Mouse (Mus musculus) forebrain, embryonic 12.5 days (tissue): ENCODE results near the gene Ank2. TPM values are rescaled to one million over a fixed set of nuclear protein-coding genes. Genes with fewer than 3 reads are reported as not detected.

ENCODE experiments used
- ATAC-seq: fragments of 200-750 bp; cut with Nextera tagmentation; 2 replicates; pipeline ENCODE4 v1.8.0; 2017; ENCODE audit warnings: moderate TSS enrichment; ENCODE audit not compliant: low FRiP score
- H3K27ac ChIP-seq: fragments of 300-500 bp; sonication (generic); 2 replicates; pipeline ENCODE4 v1.5.1; 2016; ENCODE audit warnings: mild to moderate bottlenecking
- H3K27me3 ChIP-seq: fragments of 300-500 bp; sonication (generic); 2 replicates; pipeline ENCODE4 v1.6.1; 2016; ENCODE audit warnings: mild to moderate bottlenecking
- H3K36me3 ChIP-seq: fragments of 300-500 bp; sonication (generic); replicated peaks from 2 replicates; pipeline ENCODE4 v1.6.1; 2016; ENCODE audit warnings: mild to moderate bottlenecking
- H3K4me1 ChIP-seq: fragments of 300-500 bp; sonication (generic); 2 replicates; pipeline ENCODE4 v1.6.1; 2016
- H3K4me2 ChIP-seq: fragments of 300-500 bp; sonication (generic); 2 replicates; pipeline ENCODE4 v1.6.1; 2016; ENCODE audit warnings: mild to moderate bottlenecking, moderate library complexity
- H3K4me3 ChIP-seq: fragments of 300-500 bp; sonication (generic); replicated peaks from 2 replicates; pipeline ENCODE4 v1.5.1; 2016; ENCODE audit warnings: mild to moderate bottlenecking
- H3K9ac ChIP-seq: fragments of 300-500 bp; sonication (generic); 2 replicates; pipeline ENCODE4 v1.6.1; 2016; ENCODE audit warnings: mild to moderate bottlenecking
- H3K9me3 ChIP-seq: fragments of 300-500 bp; sonication (generic); 2 replicates; pipeline ENCODE4 v1.6.1; 2016
- WGBS: fragments of 180-500 bp; shearing (Covaris S2); methylation state at CpG from one replicate; pipeline ENCODE4 v1.1.7; 2016; 5-methylcytosine and 5-hydroxymethylcytosine counted together
- polyA plus RNA-seq: library from polyadenylated mRNA; unstranded; fragments of >200 nt; fragmentation: Nextera tagmentation; extraction: Ambion mirVana; gene quantifications from 2 replicates; pipeline ENCODE4 v1.2.1, GENCODE M21; 2016

Ank2 gene
- polyA plus RNA-seq, 1 experiment from 2014 or later, result 121 TPM

GRCm38 (mm10) chr3:126989936-126990335 is 509.2 kb downstream of the Ank2 start:
- peaks cover 14% of the 10 kb centered on the region for H3K4me1 ChIP-seq
- H3K27me3 ChIP-seq, result no peaks in the 10 kb centered on the region
- peaks cover 6% of the 10 kb centered on the region; the same call in 1 of the 2 replicates for H3K36me3 ChIP-seq
- H3K4me3 ChIP-seq, result no peak overlapping the region
- no peak for ATAC-seq
- H3K4me2 ChIP-seq, result no peak overlapping the region
- no peak overlapping the region for H3K9ac ChIP-seq
- 78% methylated on average over 3 of the region's 3 CpGs for WGBS
- H3K9me3 ChIP-seq, result no peaks in the 10 kb centered on the region
- H3K27ac ChIP-seq, result no peak overlapping the region

GRCm38 (mm10) chr3:126986687-126987086 is 512.5 kb downstream of the Ank2 start:
- 93% methylated on average over 3 of the region's 3 CpGs for WGBS
- H3K9me3 ChIP-seq, result no peaks in the 10 kb centered on the region
- no peak overlapping the region for H3K27ac ChIP-seq
- no peak for ATAC-seq
- no peak overlapping the region for H3K9ac ChIP-seq
- H3K36me3 ChIP-seq, result peaks cover 8% of the 10 kb centered on the region; the same call in 1 of the 2 replicates
- no peak overlapping the region for H3K4me2 ChIP-seq
- no peaks in the 10 kb centered on the region for H3K27me3 ChIP-seq
- H3K4me3 ChIP-seq, result no peak overlapping the region
- no peaks in the 10 kb centered on the region for H3K4me1 ChIP-seq

DNA sequence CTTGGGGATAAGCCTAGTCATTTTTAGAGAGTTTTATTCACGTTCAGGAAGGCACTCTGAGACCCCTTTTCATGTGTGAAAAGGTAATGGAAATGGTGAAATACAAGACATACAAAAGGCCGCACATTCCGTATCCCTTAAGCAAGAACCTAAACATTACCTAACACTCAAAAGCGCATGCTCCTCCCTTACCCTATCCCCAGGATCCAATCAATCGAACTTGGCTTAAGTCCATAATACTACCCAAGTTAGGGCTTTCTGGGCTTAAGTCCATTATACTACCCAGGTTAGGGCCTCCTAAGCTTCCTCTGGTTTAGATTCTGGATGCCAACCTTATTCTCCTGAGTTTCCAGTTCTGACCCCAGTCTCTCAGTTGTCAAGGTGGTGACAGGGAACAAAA is 516.3 kb downstream of the Ank2 start:
- Histone ChIP-seq H3K9ac (no peak overlapping the region), H3K4me3 (no peak overlapping the region), H3K9me3 (no peaks in the 10 kb centered on the region), H3K27me3 (no peaks in the 10 kb centered on the region), H3K36me3 (peaks cover 20% of the 10 kb centered on the region), H3K4me2 (no peak overlapping the region), H3K27ac (no peak overlapping the region), H3K4me1 (no peaks in the 10 kb centered on the region)
- ATAC-seq, result no peak
- 90% methylated on average over 5 of the region's 5 CpGs for WGBS

DNA sequence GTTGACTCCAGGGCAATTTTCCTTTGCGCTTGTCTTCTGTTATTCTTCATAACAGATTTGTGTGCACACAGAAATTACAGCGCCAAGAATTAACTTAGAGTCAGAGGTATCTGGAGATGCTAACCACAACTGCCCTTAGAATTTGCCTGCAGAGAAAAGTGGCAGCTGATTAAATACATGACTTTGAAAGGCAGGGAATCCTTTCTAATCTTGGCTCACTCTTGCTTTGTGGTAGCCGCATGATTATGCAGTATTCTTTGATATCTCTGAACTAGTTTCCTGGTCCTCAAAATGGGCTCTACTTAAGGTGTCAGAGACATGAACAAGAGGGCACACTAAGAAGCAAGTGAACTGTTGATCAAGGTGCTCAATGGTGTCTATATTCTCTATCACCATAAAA is 518.0 kb downstream of the Ank2 start:
- Histone ChIP-seq H3K4me1 (0 out of 2 replicates have a peak, but pooled peaks cover 3% of the 10 kb centered on the region), H3K9ac (no peak overlapping the region), H3K27ac (no peak overlapping the region), H3K36me3 (peaks cover 23% of the 10 kb centered on the region), H3K4me3 (no peak overlapping the region), H3K4me2 (no peak overlapping the region), H3K9me3 (no peaks in the 10 kb centered on the region), H3K27me3 (no peaks in the 10 kb centered on the region)
- no peak for ATAC-seq
- WGBS, result 92% methylated on average over 3 of the region's 3 CpGs

- no peaks in the 10 kb centered on the region for H3K9me3 ChIP-seq
- H3K4me2 ChIP-seq, result no peak overlapping the region
- H3K4me3 ChIP-seq, result no peak overlapping the region
- no peaks in the 10 kb centered on the region for H3K27me3 ChIP-seq
- no peak overlapping the region for H3K9ac ChIP-seq
- no peak; the same call in 1 of the 2 replicates for ATAC-seq
- H3K36me3 ChIP-seq, result peaks cover 29% of the 10 kb centered on the region
- 0 out of 2 replicates have a peak, but pooled peaks cover 3% of the 10 kb centered on the region for H3K4me1 ChIP-seq
- 66% methylated on average over 3 of the region's 3 CpGs for WGBS
- no peak overlapping the region for H3K27ac ChIP-seq
Observed at GRCm38 (mm10) chr3:126979635-126980034, 519.5 kb downstream of the Ank2 start.

- no peaks in the 10 kb centered on the region for H3K9me3 ChIP-seq
- 62% methylated on average over 11 of the region's 11 CpGs for WGBS
- no peak overlapping the region for H3K9ac ChIP-seq
- H3K4me2 ChIP-seq, result no peak overlapping the region
- H3K27me3 ChIP-seq, result no peaks in the 10 kb centered on the region
- H3K4me1 ChIP-seq, result 0 out of 2 replicates have a peak, but pooled peaks cover 3% of the 10 kb centered on the region
- no peak overlapping the region for H3K4me3 ChIP-seq
- H3K36me3 ChIP-seq, result peaks cover 29% of the 10 kb centered on the region
- H3K27ac ChIP-seq, result no peak overlapping the region
- peak; percentile 63; the same call in 1 of the 2 replicates for ATAC-seq
Observed at GRCm38 (mm10) chr3:126978768-126979410, 520.3 kb downstream of the Ank2 start.

GRCm38 (mm10) chr3:126977399-126977798 is 521.8 kb downstream of the Ank2 start:
- Histone ChIP-seq H3K4me2 (no peak overlapping the region), H3K4me1 (0 out of 2 replicates have a peak, but pooled peaks cover 3% of the 10 kb centered on the region), H3K27me3 (no peaks in the 10 kb centered on the region), H3K9me3 (no peaks in the 10 kb centered on the region), H3K27ac (no peak overlapping the region), H3K36me3 (peaks cover 33% of the 10 kb centered on the region), H3K9ac (no peak overlapping the region), H3K4me3 (no peak overlapping the region)
- WGBS, result 67% methylated on average over 6 of the region's 6 CpGs
- no peak for ATAC-seq

DNA sequence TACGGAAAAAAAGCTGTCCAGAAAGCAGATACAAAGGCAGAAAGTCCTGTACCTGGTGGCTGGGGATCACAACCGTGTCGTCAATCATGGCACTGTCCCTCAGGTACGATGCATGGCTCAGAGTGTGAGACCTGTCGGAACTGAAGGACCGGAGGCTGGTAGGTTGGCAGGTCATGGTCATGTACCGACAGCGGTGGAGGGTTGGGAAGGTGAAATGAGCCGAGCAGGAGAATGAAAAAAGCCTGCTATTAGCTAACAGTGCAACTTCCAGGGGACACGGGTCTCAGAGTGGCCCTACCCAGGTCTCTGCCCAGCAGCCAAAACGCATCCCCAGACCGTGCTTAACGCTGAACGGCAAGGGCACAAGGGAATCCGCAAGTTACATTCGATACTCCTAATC is 522.4 kb downstream of the Ank2 start:
- Histone ChIP-seq H3K9ac (no peak overlapping the region), H3K36me3 (peaks cover 33% of the 10 kb centered on the region), H3K4me1 (0 out of 2 replicates have a peak, but pooled peaks cover 3% of the 10 kb centered on the region), H3K9me3 (no peaks in the 10 kb centered on the region), H3K27ac (no peak overlapping the region), H3K4me3 (no peak overlapping the region), H3K4me2 (no peak overlapping the region), H3K27me3 (no peaks in the 10 kb centered on the region)
- 84% methylated on average over 16 of the region's 16 CpGs for WGBS
- ATAC-seq, result no peak

DNA sequence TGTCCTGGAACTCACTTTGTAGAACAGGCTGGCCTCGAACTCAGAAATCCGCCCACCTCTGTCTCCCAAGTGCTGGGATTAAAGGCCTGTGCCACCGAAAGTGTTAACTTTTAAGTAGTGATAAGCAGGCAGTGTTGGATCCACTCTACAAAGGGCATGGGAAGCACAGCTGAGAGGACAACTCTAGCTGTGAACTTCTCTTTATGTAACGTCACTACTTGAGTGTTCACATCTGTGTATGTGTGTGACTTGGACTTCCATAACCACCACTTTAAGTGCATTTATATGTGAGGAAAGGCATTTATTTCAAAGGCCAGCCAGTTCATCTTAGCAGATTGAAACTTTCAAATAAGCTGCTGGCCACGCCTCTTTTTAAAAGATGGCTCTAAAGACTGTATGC is 523.7 kb downstream of the Ank2 start:
- 0 out of 2 replicates have a peak, but pooled peaks cover 3% of the 10 kb centered on the region for H3K4me1 ChIP-seq
- H3K4me3 ChIP-seq, result no peak overlapping the region
- no peaks in the 10 kb centered on the region for H3K9me3 ChIP-seq
- no peaks in the 10 kb centered on the region for H3K27me3 ChIP-seq
- whole genome bisulfite sequencing, result 76% methylated on average over 5 of the region's 5 CpGs
- no peak overlapping the region for H3K4me2 ChIP-seq
- ATAC-seq, result no peak
- no peak overlapping the region for H3K27ac ChIP-seq
- peaks cover 23% of the 10 kb centered on the region for H3K36me3 ChIP-seq
- no peak overlapping the region for H3K9ac ChIP-seq

GRCm38 (mm10) chr3:126973551-126973950 is 525.6 kb downstream of the Ank2 start:
- Histone ChIP-seq H3K9ac (no peak overlapping the region), H3K9me3 (no peaks in the 10 kb centered on the region), H3K36me3 (peaks cover 19% of the 10 kb centered on the region), H3K4me1 (0 out of 2 replicates have a peak, but pooled peaks cover 3% of the 10 kb centered on the region), H3K27ac (no peak overlapping the region), H3K4me2 (no peak overlapping the region), H3K4me3 (no peak overlapping the region), H3K27me3 (no peaks in the 10 kb centered on the region)
- no peak for ATAC-seq
- WGBS, result 96% methylated on average over 2 of the region's 2 CpGs

GRCm38 (mm10) chr3:126971531-126971930 is 527.6 kb downstream of the Ank2 start:
- Histone ChIP-seq H3K4me1 (no peaks in the 10 kb centered on the region), H3K4me2 (no peak overlapping the region), H3K27me3 (no peaks in the 10 kb centered on the region), H3K4me3 (no peak overlapping the region), H3K27ac (no peak overlapping the region), H3K36me3 (peaks cover 16% of the 10 kb centered on the region), H3K9me3 (no peaks in the 10 kb centered on the region), H3K9ac (no peak overlapping the region)
- WGBS, result 91% methylated on average over 9 of the region's 9 CpGs
- no peak for ATAC-seq

- H3K36me3 ChIP-seq, result peaks cover 23% of the 10 kb centered on the region
- no peak overlapping the region for H3K27ac ChIP-seq
- WGBS, result 91% methylated on average over 2 of the region's 2 CpGs
- ATAC-seq, result no peak
- H3K4me2 ChIP-seq, result no peak overlapping the region
- no peak overlapping the region for H3K9ac ChIP-seq
- no peaks in the 10 kb centered on the region for H3K9me3 ChIP-seq
- no peak overlapping the region for H3K4me3 ChIP-seq
- no peaks in the 10 kb centered on the region for H3K4me1 ChIP-seq
- no peaks in the 10 kb centered on the region for H3K27me3 ChIP-seq
Observed at GRCm38 (mm10) chr3:126968721-126969120, 530.4 kb downstream of the Ank2 start.

DNA sequence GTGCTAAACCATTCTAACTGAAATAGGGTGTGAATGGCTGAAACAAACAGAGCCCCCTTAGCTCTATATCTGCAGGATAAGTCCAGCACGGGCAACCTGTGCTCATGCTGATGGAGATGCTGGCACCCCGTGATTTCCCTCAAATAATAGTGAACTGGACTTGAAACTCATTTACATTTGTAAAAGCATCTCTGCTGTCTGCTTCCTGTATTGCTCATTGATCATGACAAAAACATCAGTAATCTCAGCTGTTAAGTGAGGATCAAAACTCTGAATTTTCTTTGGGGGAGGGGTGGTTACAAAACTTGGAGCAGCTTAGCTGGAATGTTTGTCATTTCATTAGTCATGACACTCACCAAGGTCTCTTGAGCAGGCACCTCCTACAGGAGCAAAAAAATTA is 533.4 kb downstream of the Ank2 start:
- no peaks in the 10 kb centered on the region for H3K9me3 ChIP-seq
- H3K4me2 ChIP-seq, result no peak overlapping the region
- no peak for ATAC-seq
- H3K4me1 ChIP-seq, result no peaks in the 10 kb centered on the region
- H3K27me3 ChIP-seq, result no peaks in the 10 kb centered on the region
- WGBS, result 74% methylated on average over 2 of the region's 2 CpGs
- no peak overlapping the region for H3K27ac ChIP-seq
- no peak overlapping the region for H3K4me3 ChIP-seq
- peaks cover 42% of the 10 kb centered on the region for H3K36me3 ChIP-seq
- H3K9ac ChIP-seq, result no peak overlapping the region
